Mouse (Mus musculus): ENCODE measurements around the gene Palmd. TPM values are rescaled to one million over a fixed set of nuclear protein-coding genes. Genes with fewer than 3 reads are reported as not detected.
A peak's percentile ranks its signal among the peaks of the same experiment; 100 is the strongest.

The Palmd gene
- total RNA-seq, 4 experiments from 2014 or later = 15.3 to 24.1 (median 20.2) TPM

GRCm38 (mm10) chr3:116960414-116960813 lies 8.4 kb downstream of the Palmd start:
- no peak for DNase-seq (ENCODE audit: low spot score in 2 of 2)

GRCm38 (mm10) chr3:116955061-116955460 lies 13.7 kb downstream of the Palmd start:
- no peak for DNase-seq (ENCODE audit: low spot score in 2 of 2)

GRCm38 (mm10) chr3:116953366-116953765 lies 15.4 kb downstream of the Palmd start:
- no peak for DNase-seq (ENCODE audit: low spot score in 2 of 2)

- no peak for DNase-seq (ENCODE audit: low spot score in 2 of 2)
These were observed 16.4 kb downstream of the Palmd start for GRCm38 (mm10) chr3:116952242-116952899.

- DNase-seq (ENCODE audit: low spot score in 2 of 2) = no peak
These were observed 17.3 kb downstream of the Palmd start for GRCm38 (mm10) chr3:116951489-116951888.

- no peak for DNase-seq (ENCODE audit: low spot score in 2 of 2)
These were observed 18.1 kb downstream of the Palmd start for GRCm38 (mm10) chr3:116950665-116951115.

DNA sequence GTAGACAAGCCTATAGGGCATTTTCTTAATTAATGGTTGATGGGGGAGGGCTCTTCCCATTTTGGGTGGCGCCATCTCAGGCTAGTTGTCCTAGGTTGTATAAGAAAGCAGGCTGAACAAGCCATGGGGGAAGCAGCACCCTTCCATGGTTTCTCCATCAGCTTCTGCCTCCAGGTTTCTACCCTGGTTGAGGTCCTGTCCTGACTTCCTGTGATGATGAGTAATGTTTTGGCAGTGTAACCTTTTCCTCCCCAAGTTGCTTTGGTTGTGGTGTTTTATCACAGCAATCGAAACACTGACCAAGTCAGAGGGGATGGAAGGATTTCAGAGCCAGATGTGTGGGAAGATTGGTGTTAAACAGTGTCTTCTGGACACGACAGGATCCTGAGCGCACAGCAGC lies 22.3 kb downstream of the Palmd start:
- no peak for DNase-seq (ENCODE audit: low spot score in 2 of 2)

- no peak for DNase-seq (ENCODE audit: low spot score in 2 of 2)
These were observed 25.4 kb downstream of the Palmd start for GRCm38 (mm10) chr3:116943422-116943821.

DNA sequence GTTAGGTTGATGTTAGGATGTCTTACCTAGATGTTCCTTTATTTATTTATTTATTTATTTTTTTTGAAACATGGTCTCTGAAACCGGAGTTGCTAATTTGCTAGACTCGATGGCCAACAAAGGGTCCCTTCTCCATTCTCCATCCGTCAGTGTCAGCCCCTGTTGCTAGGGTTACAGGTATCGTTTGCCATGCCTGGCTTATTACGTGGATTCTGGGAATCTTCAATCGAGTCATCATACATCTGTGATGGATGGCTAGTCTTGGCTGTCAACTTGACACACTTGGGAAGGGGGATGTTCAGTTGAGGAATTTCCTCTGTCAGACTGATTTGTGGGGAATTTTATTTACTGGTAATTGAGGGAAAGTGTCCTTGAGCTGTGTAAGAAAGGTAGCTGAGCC lies 26.0 kb downstream of the Palmd start:
- DNase-seq (ENCODE audit: low spot score in 2 of 2) = no peak

DNA sequence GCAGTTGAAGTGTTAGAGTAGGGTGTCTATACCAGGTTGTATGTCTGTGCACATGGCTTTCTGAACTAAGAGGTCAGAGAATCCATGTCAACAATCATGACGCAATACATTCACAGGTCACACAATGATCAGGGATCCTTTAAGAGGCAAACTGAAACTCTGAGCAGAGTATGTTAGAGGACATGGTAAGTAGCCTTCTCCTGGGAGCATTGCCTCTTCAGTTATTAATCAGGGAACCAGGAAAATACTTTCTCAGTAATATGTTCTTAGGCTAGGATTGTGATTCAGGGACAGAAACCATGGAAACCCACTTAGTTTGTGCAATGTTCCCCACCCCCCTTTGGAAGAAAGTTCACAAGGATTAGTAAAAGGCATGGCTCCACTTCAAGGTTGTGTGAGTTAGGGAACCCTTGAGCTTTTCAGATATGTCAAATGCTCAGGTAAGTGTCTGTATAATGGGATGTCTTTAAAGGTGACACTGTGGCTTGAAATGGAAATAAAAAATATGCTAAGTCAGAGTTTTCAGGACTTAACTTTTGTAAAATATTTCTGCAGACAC lies 27.1 kb downstream of the Palmd start:
- DNase-seq (ENCODE audit: low spot score in 2 of 2) = no peak

- DNase-seq (ENCODE audit: low spot score in 2 of 2) = no peak
These were observed 27.8 kb downstream of the Palmd start for GRCm38 (mm10) chr3:116940804-116941558.

DNA sequence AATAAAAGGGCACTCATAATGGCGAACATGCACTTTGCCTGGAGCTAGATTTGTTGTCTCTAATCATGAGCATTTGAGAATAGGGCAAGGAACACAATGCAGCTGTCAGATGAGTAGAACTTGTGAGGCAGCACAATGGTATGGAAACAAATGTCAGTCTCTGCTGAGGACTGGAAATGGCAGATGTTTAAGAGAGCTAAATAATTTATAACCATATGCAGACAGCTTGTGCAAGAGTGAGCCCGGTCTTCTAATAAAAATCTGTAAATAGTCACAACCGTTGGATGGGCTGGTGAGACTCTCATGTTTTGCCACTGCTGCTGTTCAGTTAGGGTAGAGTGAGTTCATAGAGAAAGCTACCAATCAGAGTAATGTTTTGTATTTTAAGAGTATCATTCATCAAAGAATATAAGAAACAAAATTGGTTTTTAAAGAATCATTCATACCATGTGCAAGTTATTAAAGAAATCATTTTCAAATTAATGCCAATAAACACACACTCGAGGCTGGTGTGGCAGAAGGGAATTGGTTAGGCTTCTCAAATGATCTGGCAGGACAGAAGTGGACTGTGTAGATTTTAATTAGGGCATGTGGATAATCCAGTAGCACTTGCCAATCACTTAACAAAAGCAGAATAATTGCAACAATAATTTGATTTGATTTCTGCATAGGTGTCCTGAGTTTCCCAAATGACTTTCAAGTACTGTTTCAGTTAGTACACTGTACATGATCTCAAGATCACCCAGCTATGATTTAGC lies 31.7 kb downstream of the Palmd start:
- DNase-seq (ENCODE audit: low spot score in 2 of 2) = no peak

- DNase-seq (ENCODE audit: low spot score in 2 of 2) = no peak
These were observed 35.6 kb downstream of the Palmd start for GRCm38 (mm10) chr3:116933158-116933557.

- DNase-seq (ENCODE audit: low spot score in 2 of 2) = peak; percentile 54 to 65
These were observed 39.8 kb downstream of the Palmd start for GRCm38 (mm10) chr3:116928994-116929393.

GRCm38 (mm10) chr3:116923042-116923441 lies 45.7 kb downstream of the Palmd start:
- no peak for DNase-seq (ENCODE audit: low spot score in 2 of 2)

GRCm38 (mm10) chr3:116921535-116921934 lies 47.3 kb downstream of the Palmd start:
- DNase-seq (ENCODE audit: low spot score in 2 of 2) = no peak

GRCm38 (mm10) chr3:116917016-116917415 lies 51.8 kb downstream of the Palmd start:
- DNase-seq (ENCODE audit: low spot score in 2 of 2) = no peak

DNA sequence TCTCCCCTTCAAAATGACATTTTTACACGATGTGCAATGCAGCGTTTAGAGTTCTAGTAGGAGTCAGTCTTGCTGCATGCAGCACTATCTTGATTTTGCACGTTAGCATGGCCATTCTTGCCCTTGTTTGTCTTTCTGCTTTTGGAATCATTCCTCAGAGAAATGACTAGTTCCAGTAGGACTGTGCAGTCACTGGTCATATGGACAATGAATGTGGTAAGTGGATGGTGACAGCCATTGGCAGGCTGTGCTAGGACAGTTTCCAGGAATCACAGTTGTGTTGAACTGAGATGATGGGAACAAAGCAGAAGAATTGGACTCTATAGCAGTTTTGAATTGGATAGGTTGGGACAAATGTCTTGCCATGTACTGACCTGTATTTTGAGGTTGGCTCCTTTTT lies 53.9 kb downstream of the Palmd start:
- no peak for DNase-seq (ENCODE audit: low spot score in 2 of 2)

DNA sequence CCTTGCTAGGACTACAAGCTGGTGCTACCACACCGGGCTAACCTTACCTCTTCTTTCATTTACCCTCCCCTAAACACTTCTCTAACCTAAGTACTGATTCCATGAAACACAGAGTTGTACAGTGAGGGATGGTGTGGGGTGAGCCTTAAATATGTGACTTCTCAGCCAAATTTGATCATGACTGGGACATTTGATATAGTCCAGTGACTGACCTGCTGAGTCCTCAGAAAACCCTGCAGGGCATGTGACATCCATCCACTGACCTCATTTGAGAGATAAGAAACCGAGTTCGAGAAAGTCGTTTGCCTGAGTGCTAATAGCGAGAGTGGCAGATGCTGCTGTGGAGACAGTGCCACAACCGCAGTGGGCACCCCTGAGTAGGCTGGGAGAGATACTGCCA lies 54.4 kb downstream of the Palmd start:
- no peak for DNase-seq (ENCODE audit: low spot score in 2 of 2)

GRCm38 (mm10) chr3:116906596-116906995 lies 62.2 kb downstream of the Palmd start:
- DNase-seq (ENCODE audit: low spot score in 2 of 2) = no peak

GRCm38 (mm10) chr3:116905898-116906297 lies 62.9 kb downstream of the Palmd start:
- peak in 1 of 2 experiments; percentile 11 for DNase-seq (ENCODE audit: low spot score in 2 of 2)

DNA sequence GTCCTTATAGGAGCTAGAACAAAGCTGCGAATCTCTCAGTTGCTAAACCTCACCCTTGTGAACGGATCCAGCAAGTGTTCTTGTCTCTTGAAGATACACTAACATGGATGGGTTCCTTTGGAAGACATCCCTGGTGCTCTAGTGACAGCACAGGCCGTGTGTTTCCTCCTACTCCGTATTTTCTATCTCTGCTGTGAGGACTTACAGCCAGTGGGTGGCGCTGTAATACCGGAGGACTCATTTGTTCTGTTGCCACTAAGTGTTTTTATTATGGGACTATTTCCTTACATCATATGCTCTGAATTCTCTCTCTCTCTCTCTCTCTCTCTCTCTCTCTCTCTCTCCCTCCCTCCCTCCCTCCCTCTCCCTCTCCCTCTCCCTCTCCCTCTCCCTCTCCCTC lies 64.6 kb downstream of the Palmd start:
- peak; percentile 24 to 45 for DNase-seq (ENCODE audit: low spot score in 2 of 2)
